Mouse (Mus musculus) adrenal gland (tissue): ENCODE data around the gene Ralb.

Source experiments
- intact Hi-C: fragments of 180-260 bp; cut with DNase I; formaldehyde crosslinking; loops from one replicate; pipeline ENCODE4 v1.15.1; 2025
- long read RNA-seq, 2 experiments: library from polyadenylated mRNA; unstranded; transcript quantifications; one replicate each; pipeline ENCODE4 v2.0.0; 2020; ENCODE audit warnings: borderline replicate concordance in 1 of 2; ENCODE audit not compliant: insufficient replicate concordance in 1 of 2

Ralb gene
- long read RNA-seq, experiment 1, transcript Ralb-201 (5 exons, 2,289 nt): major isoform, 58 of 66 reads
- long read RNA-seq, experiment 1, partial matches to known transcripts: 3 of 66 reads
- long read RNA-seq, experiment 1, other reads (novel, unspliced or antisense): 5 of 66 reads
- long read RNA-seq, experiment 2, transcript Ralb-201 (5 exons, 2,289 nt): major isoform, 59 of 66 reads
- long read RNA-seq, experiment 2, partial matches to known transcripts: 5 of 66 reads
- long read RNA-seq, experiment 2, other reads (novel, unspliced or antisense): 2 of 66 reads

GRCm38 (mm10) chr1:119504260-119505062 lies at the start of gene Ralb:
Ralb (minus strand) TSS chr1:119504794.
- intact Hi-C loops: no loop called here

DNA sequence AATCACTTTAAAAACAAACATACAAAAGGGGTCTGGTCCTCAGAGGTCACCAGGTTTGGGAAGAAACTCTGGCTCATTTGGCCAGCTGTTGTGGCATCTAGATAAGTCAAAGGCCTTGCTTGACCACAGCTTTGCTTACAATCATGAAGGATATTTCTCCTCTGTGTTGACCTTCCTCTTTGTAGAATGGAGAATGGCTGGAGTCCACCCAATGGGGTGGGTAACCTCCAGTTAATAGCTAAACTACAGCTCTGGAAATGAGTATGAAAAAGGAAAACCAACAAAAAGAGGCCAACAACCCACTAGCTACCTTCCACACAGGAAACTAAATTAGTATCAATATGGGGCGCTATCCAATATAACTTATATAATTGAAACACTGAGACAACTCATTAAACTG lies 47.1 kb upstream of the Ralb start:
- intact Hi-C loops: no loop called here

DNA sequence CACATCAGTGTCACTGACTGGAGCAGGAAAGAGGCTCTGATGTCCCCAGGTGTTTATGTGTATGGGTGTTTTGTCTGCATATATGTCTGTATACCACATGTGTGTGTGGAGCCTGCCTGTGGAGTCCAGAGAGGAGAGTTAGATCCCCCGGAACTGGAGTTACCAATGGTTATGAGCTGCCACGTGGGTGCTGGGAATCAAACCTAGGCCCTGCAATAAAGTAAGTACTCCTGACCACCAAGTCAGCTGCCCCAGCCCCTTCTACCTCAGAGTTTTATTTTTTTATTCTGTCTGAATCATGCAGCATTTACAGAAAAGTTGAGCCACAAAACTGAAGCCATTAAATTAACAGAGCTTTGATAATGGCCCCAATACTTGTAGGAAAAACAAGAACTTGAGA lies 45.5 kb upstream of the Ralb start:
- intact Hi-C loops: no loop called here

DNA sequence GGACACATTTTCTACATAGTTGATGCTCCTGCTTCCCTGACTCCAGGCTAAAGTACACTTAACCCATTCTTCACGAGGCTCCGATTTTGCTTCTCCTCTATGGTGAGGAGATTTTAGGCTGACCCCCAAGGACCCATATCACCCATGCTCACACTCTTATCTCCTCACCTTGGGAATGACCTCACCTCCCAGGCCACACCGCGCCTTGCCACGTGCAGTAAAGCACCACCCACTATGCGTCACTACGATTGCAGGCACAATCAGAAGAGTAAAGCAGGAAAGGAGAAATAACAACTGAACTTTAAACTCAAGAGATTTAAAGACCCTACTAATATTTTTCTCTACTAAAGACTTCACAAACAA lies 44.7 kb upstream of the Ralb start:
- intact Hi-C loops: loop anchor here (2.0 to 10.0 kb wide), 3 partner anchors 87 to 375 kb away; no protein-coding TSS in a partner anchor

DNA sequence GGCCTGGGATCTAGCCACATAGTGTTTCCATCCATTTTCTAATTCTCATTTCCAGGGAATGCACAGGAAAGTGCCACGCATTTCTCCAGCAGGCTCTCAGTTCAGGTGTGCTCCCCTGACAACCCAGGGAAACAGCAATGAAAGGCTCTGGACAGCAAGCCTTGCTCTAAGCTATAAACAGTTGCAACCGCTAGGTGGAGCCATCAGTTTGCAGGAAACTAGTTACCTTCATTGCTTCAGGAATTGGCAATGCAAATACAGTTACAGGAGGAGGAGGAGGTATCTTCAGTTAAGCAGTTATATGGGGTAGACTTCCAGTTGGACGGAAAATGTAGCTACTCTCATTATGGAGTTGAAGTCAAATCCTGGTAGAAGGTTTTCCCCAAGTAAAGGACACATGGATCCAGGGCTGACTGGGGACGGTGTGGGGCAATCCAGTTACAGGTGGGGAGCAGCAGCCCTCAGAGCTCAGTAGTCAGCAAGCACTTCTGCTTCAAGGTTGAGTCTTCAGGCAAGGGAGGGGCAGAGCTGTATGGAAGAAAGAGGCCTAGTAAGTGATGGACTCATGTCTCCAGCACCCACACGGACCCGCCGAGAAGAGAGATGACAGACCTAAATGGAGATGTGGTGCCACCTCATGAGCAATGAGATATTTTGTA lies 44.2 kb upstream of the Ralb start:
- intact Hi-C loops: loop anchor here (2.0 to 10.0 kb wide), 3 partner anchors 86 to 376 kb away; no protein-coding TSS in a partner anchor

- intact Hi-C loops: loop anchor here (5.0 to 10.0 kb wide), 2 partner anchors 84 to 378 kb away; no protein-coding TSS in a partner anchor
These were observed 41.9 kb upstream of the Ralb start for GRCm38 (mm10) chr1:119546490-119546889.

- intact Hi-C loops: loop anchor here (5.0 to 10.0 kb wide), 2 partner anchors 83 to 379 kb away; no protein-coding TSS in a partner anchor
These were observed 41.1 kb upstream of the Ralb start for GRCm38 (mm10) chr1:119545671-119546070.

DNA sequence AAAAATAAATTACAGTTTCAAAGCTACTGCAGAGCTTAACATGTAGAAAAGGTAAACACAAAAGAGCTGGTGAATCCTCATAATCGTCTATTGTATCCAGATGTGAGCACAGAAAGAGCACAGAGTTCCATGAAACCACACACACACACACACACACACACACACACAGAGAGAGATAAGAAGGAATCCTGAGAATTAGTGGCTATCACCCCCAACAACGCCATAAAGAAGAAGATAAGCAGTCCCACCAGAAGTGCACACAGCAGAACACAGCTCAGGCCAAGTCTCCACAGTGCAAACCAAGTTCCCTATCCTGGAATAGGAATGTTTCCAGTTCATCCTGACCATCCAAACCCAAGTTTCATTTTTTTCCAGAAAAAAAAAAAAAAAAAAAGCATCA lies 40.6 kb upstream of the Ralb start:
- intact Hi-C loops: loop anchor here (5.0 to 10.0 kb wide), 2 partner anchors 83 to 380 kb away; no protein-coding TSS in a partner anchor

- intact Hi-C loops: loop anchor here (5.0 to 10.0 kb wide), 2 partner anchors 82 to 380 kb away; no protein-coding TSS in a partner anchor
These were observed 40.1 kb upstream of the Ralb start for GRCm38 (mm10) chr1:119544611-119545155.

DNA sequence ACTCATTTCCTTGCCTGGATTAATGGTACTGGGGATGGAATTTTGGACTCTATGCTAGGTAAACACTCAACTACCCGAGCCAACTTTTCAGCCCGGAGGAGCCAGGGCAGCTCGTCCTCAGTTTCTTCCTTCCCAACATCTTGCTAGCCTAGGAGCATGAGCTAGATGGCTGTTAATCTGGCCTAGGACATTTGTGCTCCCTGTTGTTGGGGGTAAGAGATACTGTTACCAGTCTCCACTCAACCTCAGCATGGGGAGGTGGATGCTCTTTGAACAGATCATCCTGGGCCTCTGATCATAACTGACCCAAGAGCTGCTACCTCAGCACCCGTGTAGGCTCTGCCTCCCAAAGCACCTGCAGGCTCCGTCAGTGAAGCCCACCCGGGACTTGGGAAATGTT lies 38.7 kb upstream of the Ralb start:
- intact Hi-C loops: loop anchor here (10.0 kb wide), 1 partner anchor 381 kb away; no protein-coding TSS in a partner anchor

DNA sequence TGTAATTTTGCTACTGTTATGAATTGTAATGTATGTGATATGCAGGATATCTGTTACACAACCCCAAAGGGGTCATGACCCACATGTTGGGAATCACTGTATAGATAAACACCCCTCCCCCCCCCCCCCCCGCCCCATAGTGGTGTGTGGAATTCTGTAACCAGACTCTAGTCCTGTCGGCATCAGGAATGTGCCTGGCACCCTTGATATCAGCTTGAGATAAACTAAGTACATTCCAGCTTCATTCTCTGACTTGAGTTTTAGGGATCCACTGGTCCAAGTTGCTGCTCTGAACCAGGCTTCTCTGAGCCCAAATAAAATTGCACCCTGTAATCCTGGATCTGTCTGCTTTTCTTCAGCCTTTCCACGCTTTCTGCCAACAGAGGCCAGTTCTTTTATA lies 37.0 kb upstream of the Ralb start:
- intact Hi-C loops: loop anchor here (10.0 kb wide), 1 partner anchor 383 kb away; no protein-coding TSS in a partner anchor

DNA sequence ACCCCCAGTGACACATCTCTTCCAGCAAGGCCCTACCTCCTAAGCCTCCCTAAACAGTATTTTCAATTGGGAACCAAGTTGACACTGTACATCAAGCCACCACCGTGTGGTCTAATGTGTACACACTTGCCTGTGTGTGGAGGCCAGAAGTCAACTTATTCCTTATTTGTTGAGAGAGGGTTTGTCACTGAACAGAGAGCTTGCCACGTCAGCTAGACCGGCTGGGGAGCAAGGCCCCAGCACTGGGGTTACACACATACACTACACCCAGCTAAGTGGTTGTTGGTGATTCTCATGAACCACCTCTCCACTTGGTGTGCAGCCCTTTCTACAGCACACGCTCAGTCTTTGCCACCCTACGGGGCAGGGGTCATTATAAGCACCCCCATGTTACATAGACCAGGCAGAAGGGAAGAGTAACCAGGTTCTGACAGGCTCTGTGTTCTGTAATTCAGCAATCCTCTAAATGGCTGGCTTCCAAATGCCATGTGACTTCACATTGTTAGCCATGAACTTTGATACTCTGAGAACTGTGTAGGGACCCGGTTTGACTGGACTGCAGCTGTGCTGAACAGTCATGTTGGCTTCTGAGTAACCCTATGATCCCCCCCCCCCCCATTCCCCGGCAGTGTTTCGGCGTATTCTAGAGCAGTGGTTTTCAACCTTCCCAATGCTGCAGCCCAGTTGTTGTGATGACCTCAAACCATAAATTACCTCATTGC lies 36.4 kb upstream of the Ralb start:
- intact Hi-C loops: loop anchor here (10.0 kb wide), 1 partner anchor 384 kb away; no protein-coding TSS in a partner anchor

- intact Hi-C loops: no loop called here
These were observed 34.7 kb upstream of the Ralb start for GRCm38 (mm10) chr1:119539252-119539651.

GRCm38 (mm10) chr1:119537651-119538050 lies 33.1 kb upstream of the Ralb start:
- intact Hi-C loops: no loop called here

- intact Hi-C loops: no loop called here
These were observed 31.5 kb upstream of the Ralb start for GRCm38 (mm10) chr1:119536122-119536521.

DNA sequence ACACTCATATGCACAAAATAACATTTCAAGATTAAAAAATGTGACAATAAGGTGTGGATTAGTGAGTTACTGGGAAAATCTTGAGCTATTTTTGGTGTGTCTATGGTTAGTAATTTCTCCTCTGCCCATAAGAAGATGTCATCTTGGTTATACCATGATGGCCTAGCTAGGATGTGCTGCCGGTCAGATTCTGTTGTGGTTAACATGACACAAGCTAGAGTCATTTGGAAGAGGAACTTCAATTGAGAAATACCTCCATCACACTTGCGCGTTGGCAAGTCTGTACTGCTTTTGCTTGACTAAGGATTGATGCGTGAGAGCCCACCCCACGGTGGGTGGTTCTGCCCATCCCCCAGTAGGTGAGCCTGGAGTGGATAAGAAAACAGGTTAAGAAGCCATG lies 29.7 kb upstream of the Ralb start:
- intact Hi-C loops: no loop called here

DNA sequence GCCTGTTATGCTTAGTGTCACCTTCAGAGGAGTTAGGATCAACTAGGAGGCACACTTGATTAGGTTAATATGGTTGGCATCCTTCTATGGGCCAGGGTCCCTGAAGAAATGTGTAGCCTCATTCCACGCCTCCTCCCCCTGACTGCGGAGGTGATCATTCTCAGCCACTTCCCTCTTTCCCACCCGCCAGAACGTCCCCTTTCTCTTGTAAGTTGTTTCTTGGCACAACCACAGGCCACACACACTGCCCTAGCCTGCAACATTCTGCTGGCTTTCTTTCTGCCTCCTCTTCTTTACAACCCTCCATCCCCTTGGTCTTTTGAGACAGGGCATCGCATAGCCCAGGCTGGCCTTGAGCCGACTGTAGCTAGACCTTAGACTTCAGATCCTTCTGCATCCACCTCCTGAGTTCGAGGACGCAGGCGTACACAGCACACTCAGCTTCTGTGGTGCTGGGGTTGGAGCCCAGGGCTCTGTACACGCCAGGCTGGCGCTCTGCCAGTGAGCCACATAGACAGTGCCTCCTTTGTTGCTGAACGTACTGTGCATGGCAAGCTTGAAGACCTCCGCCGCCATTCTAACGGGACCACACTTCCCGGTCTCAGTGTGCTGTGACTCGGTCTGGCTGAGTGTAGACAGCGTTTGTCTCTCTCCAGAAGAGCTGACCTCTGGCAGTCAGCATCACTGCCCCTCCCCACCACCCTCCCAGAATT lies 28.7 kb upstream of the Ralb start:
- intact Hi-C loops: no loop called here

- intact Hi-C loops: no loop called here
These were observed 27.6 kb upstream of the Ralb start for GRCm38 (mm10) chr1:119532165-119532564.

GRCm38 (mm10) chr1:119530941-119531340 lies 26.3 kb upstream of the Ralb start:
- intact Hi-C loops: no loop called here
